Mouse (Mus musculus) embryo, embryonic 9.5 days (tissue): ENCODE data around the gene Cyp2b9.
"Not testable (repeated sequence)": the region's sequence is repeated elsewhere in the genome, so short reads cannot be mapped to it uniquely, and the experiment has no call there.

Experiments
- DNase-seq: peaks from one replicate; pipeline ENCODE4 v3.0.0-alpha.2; 2017; ENCODE audit errors: extremely low spot score

The Cyp2b9 gene

GRCm38 (mm10) chr7:26173111-26173510 lies at the start of gene Cyp2b9:
TSS of gene Cyp2b9 (plus strand) at chr7:26173411.
- not testable (repeated sequence) for DNase-seq

GRCm38 (mm10) chr7:26139623-26140022 lies 33.6 kb upstream of the Cyp2b9 start:
- DNase-seq = not testable (repeated sequence)

GRCm38 (mm10) chr7:26143657-26144056 lies 29.6 kb upstream of the Cyp2b9 start:
- DNase-seq = not testable (repeated sequence)

GRCm38 (mm10) chr7:26168765-26169536 lies 4.3 kb upstream of the Cyp2b9 start:
- DNase-seq = not testable (repeated sequence)

- DNase-seq = no peak
Measured at GRCm38 (mm10) chr7:26201083-26201482, 27.9 kb downstream of the Cyp2b9 start.

- not testable (repeated sequence) for DNase-seq
Measured at GRCm38 (mm10) chr7:26260034-26260433, 86.8 kb downstream of the Cyp2b9 start, which contains the start of gene Vmn1r184. TSS of gene Vmn1r184 (plus strand) at chr7:26260334.
